Mouse (Mus musculus) hindbrain, embryonic 14.5 days (tissue): Measurements from ENCODE around the gene Faap20. TPM values are rescaled to one million over a fixed set of nuclear protein-coding genes. Genes with fewer than 3 reads are reported as not detected.

Source experiments
- ATAC-seq: fragments of 200-750 bp; cut with Nextera tagmentation; 2 replicates; pipeline ENCODE4 v1.8.0; 2017; ENCODE audit warnings: moderate number of reproducible peaks, mild to moderate bottlenecking, moderate TSS enrichment, moderate library complexity; ENCODE audit not compliant: low FRiP score
- DNase-seq: peaks from one replicate; pipeline ENCODE4 v3.0.0-alpha.2; 2015; ENCODE audit warnings: low spot score
- H3K27ac ChIP-seq: fragments of 300-500 bp; sonication (generic); 2 replicates; pipeline ENCODE4 v1.5.1; 2014; ENCODE audit warnings: mild to moderate bottlenecking, moderate library complexity
- H3K27me3 ChIP-seq: fragments of 300-500 bp; sonication (generic); 2 replicates; pipeline ENCODE4 v1.6.1; 2014; ENCODE audit warnings: mild to moderate bottlenecking, low read length, mixed read lengths; ENCODE audit not compliant: control insufficient read depth, insufficient read depth
- H3K36me3 ChIP-seq: fragments of 300-500 bp; sonication (generic); replicated peaks from 2 replicates; pipeline ENCODE4 v1.6.1; 2014; ENCODE audit not compliant: control insufficient read depth, insufficient read depth
- H3K4me1 ChIP-seq: fragments of 300-500 bp; sonication (generic); replicated peaks from 2 replicates; pipeline ENCODE4 v1.6.1; 2014; ENCODE audit warnings: antibody characterized with exemption, low read length, mixed read lengths; ENCODE audit not compliant: control insufficient read depth, insufficient read depth
- H3K4me2 ChIP-seq: fragments of 300-500 bp; sonication (generic); replicated peaks from 2 replicates; pipeline ENCODE4 v1.6.1; 2014; ENCODE audit warnings: mild to moderate bottlenecking, moderate library complexity
- H3K4me3 ChIP-seq: fragments of 300-500 bp; sonication (generic); replicated peaks from 2 replicates; pipeline ENCODE4 v1.5.1; 2014; ENCODE audit warnings: mild to moderate bottlenecking, low read length
- H3K9ac ChIP-seq: fragments of 300-500 bp; sonication (generic); 2 replicates; pipeline ENCODE4 v1.6.1; 2014
- H3K9me3 ChIP-seq: fragments of 300-500 bp; sonication (generic); 2 replicates; pipeline ENCODE4 v1.6.1; 2016; ENCODE audit warnings: low read length; ENCODE audit not compliant: control insufficient read depth
- WGBS: fragments of 180-500 bp; shearing (Covaris S2); extraction: QIAGEN DNeasy Blood & Tissue Kit; methylation state at CpG from one replicate; pipeline ENCODE4 v1.1.7; 2014; 5-methylcytosine and 5-hydroxymethylcytosine counted together
- polyA plus RNA-seq: library from polyadenylated mRNA; unstranded; fragments of >200 nt; fragmentation: Nextera tagmentation; extraction: Ambion mirVana; gene quantifications from 2 replicates; pipeline ENCODE4 v1.2.1, GENCODE M21; 2014

The Faap20 gene
- polyA plus RNA-seq, 1 experiment from 2014 or later, result 76.0 TPM

- no peak for DNase-seq
- no peak overlapping the region for H3K4me2 ChIP-seq
- no peaks in the 10 kb centered on the region for H3K27me3 ChIP-seq
- no peak overlapping the region for H3K9ac ChIP-seq
- H3K36me3 ChIP-seq, result 0 out of 2 replicates have a peak, but pooled peaks cover 3% of the 10 kb centered on the region
- H3K27ac ChIP-seq, result no peak overlapping the region
- 73% methylated on average over 16 of the region's 16 CpGs for WGBS
- ATAC-seq, result no peak
- no peaks in the 10 kb centered on the region for H3K9me3 ChIP-seq
- H3K4me1 ChIP-seq, result 0 out of 2 replicates have a peak, but pooled peaks cover 8% of the 10 kb centered on the region
- no peak overlapping the region for H3K4me3 ChIP-seq
Measured at GRCm38 (mm10) chr4:155279926-155280767, 30.5 kb downstream of the Faap20 start.

- no peaks in the 10 kb centered on the region for H3K9me3 ChIP-seq
- no peaks in the 10 kb centered on the region for H3K27me3 ChIP-seq
- 96% methylated on average over 1 of the region's 1 CpGs for WGBS
- DNase-seq (no peak), ATAC-seq (no peak)
- H3K9ac ChIP-seq, result no peak overlapping the region
- H3K4me2 ChIP-seq, result no peak overlapping the region
- no peak overlapping the region for H3K27ac ChIP-seq
- no peak overlapping the region for H3K4me3 ChIP-seq
- H3K36me3 ChIP-seq, result 0 out of 2 replicates have a peak, but pooled peaks cover 3% of the 10 kb centered on the region
- H3K4me1 ChIP-seq, result 0 out of 2 replicates have a peak, but pooled peaks cover 8% of the 10 kb centered on the region
Measured at GRCm38 (mm10) chr4:155280768-155281121, 31.1 kb downstream of the Faap20 start.

GRCm38 (mm10) chr4:155281227-155281626, 31.6 kb downstream of the Faap20 start:
- 88% methylated on average over 2 of the region's 2 CpGs for WGBS
- no peaks in the 10 kb centered on the region for H3K27me3 ChIP-seq
- ATAC-seq, result no peak

GRCm38 (mm10) chr4:155281652-155282051, 32.0 kb downstream of the Faap20 start:
- DNase-seq (no peak), ATAC-seq (no peak)
- Histone ChIP-seq H3K27ac (no peak overlapping the region), H3K36me3 (peaks cover 8% of the 10 kb centered on the region; the same call in 1 of the 2 replicates), H3K9me3 (no peaks in the 10 kb centered on the region), H3K27me3 (no peaks in the 10 kb centered on the region), H3K4me1 (0 out of 2 replicates have a peak, but pooled peaks cover 8% of the 10 kb centered on the region), H3K4me3 (no peak overlapping the region), H3K4me2 (no peak overlapping the region), H3K9ac (no peak overlapping the region)
- WGBS, result 90% methylated on average over 8 of the region's 8 CpGs

More at GRCm38 (mm10) chr4:155281227-155281626, 31.6 kb downstream of the Faap20 start:
- 0 out of 2 replicates have a peak, but pooled peaks cover 8% of the 10 kb centered on the region for H3K4me1 ChIP-seq
- H3K4me3 ChIP-seq, result no peak overlapping the region
- no peak overlapping the region for H3K27ac ChIP-seq
- DNase-seq, result no peak
- H3K9me3 ChIP-seq, result no peaks in the 10 kb centered on the region
- H3K4me2 ChIP-seq, result no peak overlapping the region
- no peak overlapping the region for H3K9ac ChIP-seq
- H3K36me3 ChIP-seq, result peaks cover 4% of the 10 kb centered on the region; the same call in 1 of the 2 replicates

- Histone ChIP-seq H3K27me3 (no peaks in the 10 kb centered on the region), H3K27ac (peak overlapping the region; percentile 14; the same call in 1 of the 2 replicates), H3K4me1 (0 out of 2 replicates have a peak, but pooled peaks cover 8% of the 10 kb centered on the region), H3K4me2 (no peak overlapping the region), H3K9ac (no peak overlapping the region), H3K36me3 (peaks cover 11% of the 10 kb centered on the region), H3K9me3 (no peaks in the 10 kb centered on the region), H3K4me3 (no peak overlapping the region)
- 68% methylated on average over 6 of the region's 6 CpGs for WGBS
- no peak for ATAC-seq
- no peak for DNase-seq
Measured at GRCm38 (mm10) chr4:155282231-155282630, 32.6 kb downstream of the Faap20 start.

- H3K27ac ChIP-seq, result peak overlapping the region; percentile 14; the same call in 1 of the 2 replicates
- 51% methylated on average over 11 of the region's 11 CpGs for WGBS
- H3K36me3 ChIP-seq, result peaks cover 14% of the 10 kb centered on the region
- H3K4me1 ChIP-seq, result 0 out of 2 replicates have a peak, but pooled peaks cover 8% of the 10 kb centered on the region
- no peaks in the 10 kb centered on the region for H3K9me3 ChIP-seq
- DNase-seq (no peak), ATAC-seq (peak; percentile 59; the same call in 1 of the 2 replicates)
- no peak overlapping the region for H3K4me3 ChIP-seq
- no peak overlapping the region for H3K4me2 ChIP-seq
- H3K9ac ChIP-seq, result no peak overlapping the region
- no peaks in the 10 kb centered on the region for H3K27me3 ChIP-seq
Measured at GRCm38 (mm10) chr4:155283001-155283503, 33.5 kb downstream of the Faap20 start.

GRCm38 (mm10) chr4:155283585-155283984, 34.0 kb downstream of the Faap20 start:
- Histone ChIP-seq H3K9me3 (no peaks in the 10 kb centered on the region), H3K9ac (no peak overlapping the region), H3K27ac (no peak overlapping the region), H3K36me3 (peaks cover 19% of the 10 kb centered on the region), H3K4me2 (no peak overlapping the region), H3K4me1 (0 out of 2 replicates have a peak, but pooled peaks cover 8% of the 10 kb centered on the region), H3K27me3 (no peaks in the 10 kb centered on the region), H3K4me3 (no peak overlapping the region)
- no peak for DNase-seq
- WGBS, result 79% methylated on average over 9 of the region's 9 CpGs
- ATAC-seq, result no peak

GRCm38 (mm10) chr4:155284521-155285379, 35.1 kb downstream of the Faap20 start:
- Histone ChIP-seq H3K27ac (no peak overlapping the region), H3K27me3 (no peaks in the 10 kb centered on the region), H3K4me3 (no peak overlapping the region), H3K9ac (no peak overlapping the region), H3K9me3 (no peaks in the 10 kb centered on the region), H3K36me3 (peaks cover 28% of the 10 kb centered on the region), H3K4me2 (no peak overlapping the region), H3K4me1 (0 out of 2 replicates have a peak, but pooled peaks cover 8% of the 10 kb centered on the region)
- ATAC-seq (no peak), DNase-seq (no peak)
- WGBS, result 78% methylated on average over 15 of the region's 15 CpGs
